Mouse (Mus musculus): ENCODE results near the gene Dusp6. TPM values are rescaled to one million over a fixed set of nuclear protein-coding genes. Genes with fewer than 3 reads are reported as not detected.

Dusp6 gene
- total RNA-seq, 2 experiments from 2014 or later, result 117 to 123 TPM

DNA sequence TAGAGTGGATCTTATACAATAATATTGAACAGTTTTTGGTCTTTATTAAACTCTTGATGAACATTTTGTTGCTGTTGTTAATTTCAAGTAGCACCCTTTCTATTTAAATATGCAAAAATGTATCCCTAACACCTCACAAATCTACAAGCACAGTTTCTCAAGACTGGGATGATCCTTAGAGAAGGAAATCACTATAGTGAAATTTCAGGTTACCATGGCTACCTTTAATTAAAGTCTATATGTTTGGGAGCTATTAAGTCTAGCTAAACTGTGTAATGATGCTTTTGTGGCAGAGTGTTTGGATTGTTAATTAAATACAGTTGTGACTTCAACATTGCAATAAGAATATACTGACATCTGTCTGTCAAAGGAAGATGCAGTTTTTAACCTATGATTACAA lies 54.0 kb downstream of the Dusp6 start:
- DNase-seq (ENCODE audit: low spot score in 2 of 2), result no peak

Other genes starting within 250 kb of the Dusp6 start
- gene Poc1b, start 156.2 kb upstream of the Dusp6 start, total RNA-seq (2021), result 10 to 100 TPM; 15.1 to 16.4 TPM
- 10 to 100 TPM; 10.4 to 11.0 TPM for gene Galnt4, start 155.1 kb upstream of the Dusp6 start, total RNA-seq (2021)
- not detected for gene Phxr2, start 136.9 kb upstream of the Dusp6 start, total RNA-seq (2021)